Mouse (Mus musculus) gastrocnemius, adult 2 months (tissue): ENCODE data around the gene Ubxn1. TPM values are rescaled to one million over a fixed set of nuclear protein-coding genes. Genes with fewer than 3 reads are reported as not detected.
A peak's percentile ranks its signal among the peaks of the same experiment; 100 is the strongest.
"Not testable (repeated sequence)": the region's sequence is repeated elsewhere in the genome, so short reads cannot be mapped to it uniquely, and the experiment has no call there.

Experiments used
- DNase-seq: peaks from one replicate; pipeline ENCODE4 v3.0.0; 2022
- H3K27ac ChIP-seq: fragments of 200-600 bp; 2 replicates; pipeline ENCODE4 v1.8.1; 2022; ENCODE audit warnings: mild to moderate bottlenecking
- H3K4me3 ChIP-seq: fragments of 200-600 bp; 2 replicates; pipeline ENCODE4 v1.8.1; 2022; ENCODE audit warnings: mild to moderate bottlenecking, moderate library complexity
- CTCF ChIP-seq: fragments of 200-600 bp; IDR thresholded peaks from 2 replicates; pipeline ENCODE4 v1.8.1; 2022; ENCODE audit warnings: antibody characterized with exemption, mild to moderate bottlenecking, moderate library complexity
- intact Hi-C: fragments of 180-260 bp; cut with DNase I; formaldehyde crosslinking; loops from one replicate; pipeline ENCODE4 v1.15.1; 2025
- long read RNA-seq, 2 experiments: library from polyadenylated mRNA; stranded (forward); transcript quantifications; one replicate each; pipeline ENCODE4 v2.0.0; 2021
- total RNA-seq, 2 experiments: library from RNA; stranded (reverse); gene quantifications; 2 replicates each; pipeline ENCODE4 v1.2.3; 2021

Ubxn1 gene
- total RNA-seq: 100 to 1,000 TPM; 199 to 235 TPM
- long read RNA-seq, experiment 1, transcript Ubxn1-202 (10 exons, 1,033 nt): minor isoform, 5 of 172 reads
- long read RNA-seq, experiment 1, transcript Ubxn1-204 (9 exons, 1,291 nt): major isoform, 157 of 172 reads
- long read RNA-seq, experiment 1, partial matches to known transcripts: 5 of 172 reads
- long read RNA-seq, experiment 1, other reads (novel, unspliced or antisense): 3 of 172 reads
- long read RNA-seq, experiment 2, transcript Ubxn1-201 (8 exons, 1,127 nt): minor isoform, 5 of 232 reads
- long read RNA-seq, experiment 2, transcript Ubxn1-204 (9 exons, 1,291 nt): major isoform, 212 of 232 reads
- long read RNA-seq, experiment 2, partial matches to known transcripts: 7 of 232 reads
- long read RNA-seq, experiment 2, other reads (novel, unspliced or antisense): 4 of 232 reads

DNA sequence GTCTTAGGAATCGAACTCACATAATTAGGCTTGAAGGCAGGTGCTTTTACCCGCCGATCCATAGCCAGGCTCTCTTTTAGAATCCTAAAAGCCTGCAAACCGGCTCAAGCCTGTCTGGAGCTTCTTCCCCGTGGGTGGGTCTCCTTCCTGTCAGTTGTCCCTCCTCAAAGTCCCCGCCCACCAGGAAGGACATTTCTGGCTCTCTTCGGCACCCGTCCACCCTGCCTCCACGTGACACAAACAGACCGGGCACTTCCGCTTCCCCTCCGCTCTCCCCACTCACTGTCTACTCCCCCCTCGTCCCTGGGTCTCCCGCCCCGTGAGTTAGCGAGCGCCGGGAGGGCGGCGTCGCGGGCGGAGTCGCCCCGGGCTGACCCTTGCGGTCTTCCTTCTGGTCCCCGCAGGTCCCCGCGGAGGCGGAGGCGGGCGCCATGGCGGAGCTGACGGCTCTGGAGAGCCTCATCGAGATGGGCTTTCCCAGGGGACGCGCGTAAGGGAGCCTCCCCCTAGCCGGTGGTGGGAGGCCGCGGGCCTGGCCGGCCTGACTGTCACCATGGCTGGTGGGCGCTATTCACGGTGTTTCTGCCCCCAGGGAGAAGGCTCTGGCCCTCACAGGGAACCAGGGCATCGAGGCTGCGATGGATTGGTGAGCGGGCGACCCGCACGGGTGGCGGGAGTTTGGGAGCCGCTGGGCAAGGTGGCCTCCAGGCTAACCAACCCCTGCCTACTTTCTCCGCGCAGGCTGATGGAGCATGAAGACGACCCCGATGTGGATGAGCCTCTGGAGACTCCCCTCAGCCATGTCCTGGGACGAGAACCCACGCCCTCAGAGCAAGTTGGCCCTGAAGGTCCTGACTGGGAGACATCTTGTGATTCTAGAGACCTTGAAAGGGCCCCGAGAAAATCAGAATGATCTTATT, at the start of gene Ubxn1:
Ubxn1 (plus strand) TSS at position 230 of the 920 bp plus-strand sequence.
- DNase-seq: peak; percentile 98
- H3K27ac ChIP-seq: peak within 1 kb of the TSS; percentile 94
- H3K4me3 ChIP-seq: peak within 1 kb of the TSS; percentile 94
- intact Hi-C loops: loop anchor here (1.0 to 2.0 kb wide), 2 partner anchors 27 to 97 kb away; partner anchors contain the start of gene Ganab
- TF ChIP-seq CTCF: no peak; the same call in 1 of the 2 replicates

DNA sequence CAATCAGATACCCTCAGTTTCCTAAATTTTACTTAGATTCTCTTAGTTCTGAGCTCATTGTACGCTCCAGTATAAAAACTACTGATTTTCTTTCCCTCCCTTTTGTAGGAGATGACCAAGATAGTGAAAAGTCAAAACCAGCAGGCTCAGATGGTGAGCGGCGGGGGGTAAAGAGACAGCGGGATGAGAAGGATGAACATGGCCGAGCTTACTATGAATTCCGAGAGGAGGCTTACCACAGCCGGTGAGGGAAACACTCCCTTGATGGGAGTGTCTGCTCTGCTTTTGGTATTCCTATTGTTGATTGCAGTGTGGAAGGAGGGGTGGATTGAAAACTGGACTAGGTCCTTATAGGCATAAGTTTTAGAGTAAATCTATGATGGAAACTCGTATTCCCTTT, 48.6 kb upstream of the Ubxn1 start:
- no peak for TF ChIP-seq CTCF
- no peak overlapping the region for H3K27ac ChIP-seq
- no peak for DNase-seq
- intact Hi-C loops: no loop called here
- peak overlapping the region; percentile 86 for H3K4me3 ChIP-seq

DNA sequence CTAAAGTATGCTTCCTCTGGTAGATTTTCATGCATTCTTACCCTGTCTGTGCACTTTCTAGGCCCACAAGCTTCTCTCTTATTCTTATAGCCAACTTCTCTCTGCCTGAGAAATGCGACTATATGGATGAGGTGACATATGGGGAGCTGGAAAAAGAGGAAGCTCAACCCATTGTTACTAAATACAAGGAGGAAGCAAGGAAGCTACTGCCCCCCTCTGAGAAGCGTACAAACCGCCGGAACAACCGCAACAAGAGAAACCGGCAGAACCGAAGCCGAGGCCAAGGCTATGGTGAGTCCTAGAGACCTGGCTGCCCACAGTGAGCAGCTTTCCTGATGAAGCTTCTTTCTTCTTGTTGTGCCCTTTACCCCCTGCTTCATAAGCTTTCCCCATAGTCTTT, 41.6 kb upstream of the Ubxn1 start, which contains the start of gene AC129217.1:
AC129217.1 (plus strand) TSS at position 114 of the 400 bp plus-strand sequence.
- intact Hi-C loops: no loop called here
- no peak for DNase-seq
- TF ChIP-seq CTCF: no peak
- Histone ChIP-seq H3K27ac (no peak within 1 kb of the TSS), H3K4me3 (no peak within 1 kb of the TSS)

DNA sequence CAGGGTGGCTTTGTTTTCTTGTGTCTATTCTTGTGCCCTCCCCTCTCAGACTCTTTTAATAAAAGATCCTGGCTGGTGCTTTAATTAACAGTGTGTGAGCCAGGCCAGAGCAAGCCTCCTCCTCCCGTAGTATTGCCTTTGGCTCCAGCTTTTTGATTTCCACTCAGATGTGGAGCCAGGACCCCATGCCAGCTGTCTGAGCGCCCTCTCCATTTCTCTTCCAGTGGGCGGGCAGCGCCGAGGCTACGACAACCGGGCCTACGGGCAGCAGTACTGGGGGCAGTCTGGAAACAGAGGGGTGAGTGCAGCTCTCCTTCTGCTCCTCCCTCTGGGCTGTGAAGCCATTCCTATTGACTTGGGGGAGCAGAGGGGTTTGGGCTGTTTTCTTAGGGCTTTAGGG, 40.6 kb upstream of the Ubxn1 start:
- H3K27ac ChIP-seq: no peak overlapping the region
- no peak overlapping the region for H3K4me3 ChIP-seq
- intact Hi-C loops: no loop called here
- TF ChIP-seq CTCF: no peak
- no peak for DNase-seq

DNA sequence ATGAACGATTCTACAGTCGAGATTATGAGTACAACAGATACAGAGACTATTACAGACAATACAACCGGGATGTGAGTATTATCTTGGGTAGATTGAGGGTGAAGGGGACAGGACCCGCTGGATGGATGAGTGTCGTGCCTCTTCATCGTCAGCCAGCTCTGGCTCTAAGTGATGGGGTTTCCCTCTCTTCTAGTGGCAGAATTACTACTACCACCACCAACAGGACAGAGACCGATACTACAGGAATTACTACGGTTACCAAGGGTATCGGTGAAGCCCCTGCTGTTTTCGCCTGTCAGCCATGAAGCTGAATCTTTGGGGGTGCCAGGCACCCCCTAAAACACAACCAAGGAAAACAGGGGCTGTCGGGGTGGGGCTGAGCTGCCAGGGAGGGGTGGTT, 40.0 kb upstream of the Ubxn1 start:
- DNase-seq: no peak
- H3K4me3 ChIP-seq: no peak overlapping the region
- TF ChIP-seq CTCF: no peak
- no peak overlapping the region for H3K27ac ChIP-seq
- intact Hi-C loops: no loop called here

DNA sequence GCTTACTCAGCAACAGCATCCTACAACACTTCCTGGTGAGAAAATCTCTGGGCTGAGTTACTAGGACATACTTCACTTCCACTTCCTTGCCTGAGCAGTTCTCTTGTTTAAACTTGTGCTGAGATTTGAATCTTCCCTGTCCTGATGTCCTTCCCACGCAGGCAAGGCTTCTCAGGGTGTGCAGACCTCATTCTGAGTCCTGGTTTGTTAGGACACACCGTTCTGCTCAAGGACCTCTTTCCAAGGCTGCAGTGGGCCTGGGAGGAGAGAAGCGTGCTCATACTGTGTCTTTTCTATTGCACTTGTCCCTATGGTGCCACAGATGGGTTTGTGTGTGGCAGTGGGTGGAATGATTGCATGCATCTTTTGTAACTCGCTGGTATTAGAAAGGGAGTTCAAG, 38.3 kb upstream of the Ubxn1 start:
- Histone ChIP-seq H3K4me3 (no peak overlapping the region), H3K27ac (no peak overlapping the region)
- intact Hi-C loops: no loop called here
- TF ChIP-seq CTCF: no peak
- DNase-seq: no peak

DNA sequence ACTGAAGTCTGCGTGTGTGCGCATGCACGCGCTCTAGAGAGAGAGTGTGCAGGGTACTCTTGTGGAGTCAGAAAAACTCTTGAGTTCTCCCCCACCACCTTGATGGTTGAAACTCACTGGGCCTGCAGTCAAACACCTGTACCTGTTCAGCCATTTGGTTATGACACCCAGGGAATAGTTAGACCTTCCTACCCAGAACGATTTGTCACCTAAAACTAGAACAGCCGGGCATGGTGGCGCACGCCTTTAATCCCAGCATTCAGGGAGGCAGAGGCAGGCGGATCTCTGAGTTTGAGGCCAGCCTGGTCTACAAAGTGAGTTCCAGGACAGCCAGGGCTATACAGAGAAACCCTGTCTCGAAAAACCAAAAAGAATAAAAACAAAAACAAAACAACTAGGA, 35.0 kb upstream of the Ubxn1 start:
- DNase-seq, intact Hi-C loops, H3K4me3 ChIP-seq: not testable (repeated sequence)
- H3K27ac ChIP-seq: peak overlapping the region; percentile 94; the same call in 1 of the 2 replicates

DNA sequence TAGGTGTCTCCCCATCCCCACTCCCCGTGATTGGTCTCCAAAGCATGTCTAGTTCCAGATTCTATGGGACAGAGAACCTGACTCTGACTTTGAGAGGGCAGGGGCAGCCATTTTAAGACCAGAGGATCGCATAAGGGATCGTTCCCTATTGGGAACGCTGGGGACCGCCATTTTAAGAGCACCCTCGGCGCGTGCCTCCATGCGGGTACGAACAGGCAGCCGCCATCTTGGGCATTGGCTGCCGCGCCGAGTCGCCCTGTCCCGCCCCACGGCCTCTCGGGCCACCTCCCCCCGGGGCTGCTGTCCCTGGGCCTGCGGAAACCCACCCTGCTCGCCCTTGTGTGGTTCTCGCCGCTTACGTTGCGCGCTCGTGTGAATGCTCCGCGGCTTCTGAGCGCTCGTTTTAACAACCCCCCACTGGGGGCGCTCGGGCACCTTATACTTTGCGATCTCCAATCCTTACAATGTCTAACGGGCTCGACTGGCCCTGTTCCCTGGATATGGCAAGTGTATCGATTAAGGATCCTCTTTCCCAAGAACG, 34.0 kb upstream of the Ubxn1 start, which contains the start of gene Bscl2:
Bscl2 (plus strand) TSS at position 217 of the 541 bp plus-strand sequence.
- H3K4me3 ChIP-seq: peak within 1 kb of the TSS; percentile 95
- intact Hi-C loops: no loop called here
- DNase-seq: peak; percentile 89
- H3K27ac ChIP-seq: peak within 1 kb of the TSS; percentile 94
- peak; percentile 78 for TF ChIP-seq CTCF

DNA sequence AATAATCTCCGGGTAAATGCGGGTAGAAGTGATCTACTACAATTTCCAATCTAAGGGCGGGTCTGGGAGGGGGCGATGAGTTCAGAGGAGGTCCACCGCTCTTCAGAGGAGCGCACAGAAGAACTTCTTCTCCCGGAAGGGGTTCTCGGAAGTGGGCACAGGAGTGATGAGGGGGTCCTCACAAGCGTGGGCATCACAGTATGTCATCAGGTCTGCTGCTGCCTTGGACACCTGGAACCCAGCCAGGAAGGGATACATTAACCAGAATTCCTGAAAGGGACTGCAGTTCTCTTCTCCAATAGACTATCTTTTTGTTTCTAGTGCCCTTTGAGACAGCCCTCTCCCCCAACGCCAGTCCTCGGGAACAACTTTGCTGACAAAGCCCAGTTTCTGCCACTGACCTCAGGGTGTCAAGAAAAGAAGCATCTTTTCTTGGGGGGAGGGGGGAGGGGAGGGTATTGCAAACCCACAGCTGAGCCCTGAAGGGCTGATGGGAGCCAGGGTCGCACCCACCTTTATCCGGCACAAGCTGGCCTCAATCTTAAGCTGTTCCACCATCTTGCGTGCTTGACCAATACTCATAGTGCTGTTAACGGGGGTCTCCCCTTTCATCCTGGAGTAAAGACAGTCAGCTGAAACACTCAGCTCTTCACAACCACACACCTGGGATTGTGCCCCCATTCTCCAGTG, 33.1 kb upstream of the Ubxn1 start:
- no peak for TF ChIP-seq CTCF
- peak; percentile 51 for DNase-seq
- intact Hi-C loops: no loop called here
- Histone ChIP-seq H3K27ac (peak overlapping the region; percentile 94), H3K4me3 (peak overlapping the region; percentile 95)

DNA sequence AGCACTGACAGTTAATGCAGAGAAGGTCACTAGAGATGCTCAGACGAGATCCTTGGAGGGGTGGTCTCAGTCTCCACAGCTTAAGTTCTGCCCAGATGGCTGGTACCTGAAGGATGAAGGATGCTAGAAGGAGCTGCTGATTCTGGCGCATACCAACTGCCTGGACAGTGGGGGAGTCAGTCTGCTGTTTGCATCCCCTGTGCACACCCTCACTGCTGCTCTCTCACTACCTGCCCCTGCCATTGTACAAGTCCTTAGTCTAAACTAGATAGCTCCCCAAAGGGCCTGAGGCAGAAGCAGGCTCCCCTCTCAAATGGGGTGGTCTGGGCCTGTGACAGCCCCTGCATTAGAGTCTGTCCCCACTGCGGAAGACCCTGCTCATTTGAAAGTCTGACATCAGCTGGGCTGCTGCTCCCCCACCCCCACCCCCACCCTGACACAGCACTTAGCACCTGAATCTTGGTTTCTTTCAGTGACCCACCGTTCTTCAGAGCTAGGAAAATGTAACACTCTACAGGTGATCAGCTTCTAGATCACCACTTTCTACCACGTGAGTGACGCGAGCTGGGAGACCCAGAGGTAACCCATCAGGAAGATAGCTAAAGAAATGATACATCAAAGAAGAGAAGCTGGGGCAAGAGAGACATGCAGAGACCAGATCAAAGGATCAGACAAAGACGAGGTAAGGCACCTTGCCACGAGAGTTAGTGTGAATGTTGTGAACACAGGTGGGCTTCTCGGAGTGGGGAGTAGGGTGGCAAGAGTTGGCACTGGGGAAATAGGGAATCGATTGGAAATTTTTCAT, 32.0 kb upstream of the Ubxn1 start, which contains the start of gene Gng3:
Gng3 (minus strand) TSS at position 92 of the 805 bp plus-strand sequence.
- Histone ChIP-seq H3K27ac (peak within 1 kb of the TSS; percentile 94), H3K4me3 (peak within 1 kb of the TSS; percentile 95)
- intact Hi-C loops: no loop called here
- TF ChIP-seq CTCF: no peak
- DNase-seq: no peak
